Mouse (Mus musculus): ENCODE data around the gene Ndufs7.

Gene Ndufs7

GRCm38 (mm10) chr10:80293325-80293724 lies 44.4 kb downstream of the Ndufs7 start:
- DNase-seq (ENCODE audit: low spot score in 2 of 2) = no peak

- no peak for DNase-seq (ENCODE audit: low spot score in 2 of 2)
These were observed 45.4 kb downstream of the Ndufs7 start for GRCm38 (mm10) chr10:80294311-80294710.

- peak in 1 of 2 experiments; percentile 73 for DNase-seq (ENCODE audit: low spot score in 2 of 2)
These were observed 45.9 kb downstream of the Ndufs7 start for GRCm38 (mm10) chr10:80294788-80295303.

GRCm38 (mm10) chr10:80295618-80296425 lies 46.9 kb downstream of the Ndufs7 start, which contains the start of gene Apc2:
Gene Apc2 (plus strand): TSS chr10:80295977.
- peak; percentile 90 to 92 for DNase-seq (ENCODE audit: low spot score in 2 of 2)

GRCm38 (mm10) chr10:80296824-80297223 lies 47.9 kb downstream of the Ndufs7 start:
- peak in 1 of 2 experiments; percentile 66 for DNase-seq (ENCODE audit: low spot score in 2 of 2)

GRCm38 (mm10) chr10:80297526-80298133 lies 48.7 kb downstream of the Ndufs7 start:
- DNase-seq (ENCODE audit: low spot score in 2 of 2) = no peak

GRCm38 (mm10) chr10:80298571-80299281 lies 49.8 kb downstream of the Ndufs7 start:
- peak; percentile 97 for DNase-seq (ENCODE audit: low spot score in 2 of 2)

GRCm38 (mm10) chr10:80299301-80299700 lies 50.4 kb downstream of the Ndufs7 start:
- DNase-seq (ENCODE audit: low spot score in 2 of 2) = no peak

GRCm38 (mm10) chr10:80299824-80300223 lies 50.9 kb downstream of the Ndufs7 start:
- DNase-seq (ENCODE audit: low spot score in 2 of 2) = no peak

GRCm38 (mm10) chr10:80300672-80301181 lies 51.8 kb downstream of the Ndufs7 start:
- DNase-seq (ENCODE audit: low spot score in 2 of 2) = peak; percentile 82 to 90

GRCm38 (mm10) chr10:80301256-80302081 lies 52.5 kb downstream of the Ndufs7 start:
- DNase-seq (ENCODE audit: low spot score in 2 of 2) = no peak

- DNase-seq (ENCODE audit: low spot score in 2 of 2) = no peak
These were observed 53.1 kb downstream of the Ndufs7 start for GRCm38 (mm10) chr10:80302082-80302355.

- DNase-seq (ENCODE audit: low spot score in 2 of 2) = peak; percentile 88 to 91
These were observed 53.6 kb downstream of the Ndufs7 start for GRCm38 (mm10) chr10:80302471-80302881.

GRCm38 (mm10) chr10:80304458-80304857 lies 55.5 kb downstream of the Ndufs7 start:
- no peak for DNase-seq (ENCODE audit: low spot score in 2 of 2)

GRCm38 (mm10) chr10:80304862-80305261 lies 55.9 kb downstream of the Ndufs7 start:
- peak in 1 of 2 experiments; percentile 38 for DNase-seq (ENCODE audit: low spot score in 2 of 2)
